Mouse (Mus musculus) layer of hippocampus, adult 18-20 months (tissue): ENCODE measurements around the gene Abhd10. TPM values are rescaled to one million over a fixed set of nuclear protein-coding genes. Genes with fewer than 3 reads are reported as not detected.

ENCODE experiments used
- DNase-seq, 2 experiments: peaks; one replicate each; pipeline ENCODE4 v3.0.0; 2022; ENCODE audit warnings: low spot score in 2 of 2
- long read RNA-seq: library from polyadenylated mRNA; stranded (forward); transcript quantifications from one replicate; pipeline ENCODE4 v2.0.0, GENCODE M21; 2021
- total RNA-seq, 2 experiments: library from RNA; stranded (reverse); gene quantifications; 2 replicates each; pipeline ENCODE4 v1.2.3; 2021

The Abhd10 gene
- total RNA-seq = 10 to 100 TPM; 18.0 to 20.5 TPM
- long read RNA-seq, transcript Abhd10-201 (5 exons, 2,848 nt) = major isoform, 15 of 26 reads
- long read RNA-seq, partial matches to known transcripts = 4 of 26 reads
- long read RNA-seq, other reads (novel, unspliced or antisense) = 5 of 26 reads

GRCm38 (mm10) chr16:45742615-45743476 is at the start of gene Abhd10:
Abhd10 (minus strand) TSS chr16:45742955.
- DNase-seq = peak; percentile 92 to 97

GRCm38 (mm10) chr16:45791286-45791685 is 48.5 kb upstream of the Abhd10 start:
- no peak for DNase-seq

- no peak for DNase-seq
Measured at GRCm38 (mm10) chr16:45789311-45789710, 46.6 kb upstream of the Abhd10 start.

GRCm38 (mm10) chr16:45787650-45788049 is 44.9 kb upstream of the Abhd10 start:
- DNase-seq = no peak

GRCm38 (mm10) chr16:45786639-45787038 is 43.9 kb upstream of the Abhd10 start:
- no peak for DNase-seq

GRCm38 (mm10) chr16:45780001-45780400 is 37.2 kb upstream of the Abhd10 start:
- DNase-seq = no peak

GRCm38 (mm10) chr16:45774813-45775212 is 32.1 kb upstream of the Abhd10 start:
- no peak for DNase-seq

GRCm38 (mm10) chr16:45770914-45771313 is 28.2 kb upstream of the Abhd10 start:
- DNase-seq = no peak

GRCm38 (mm10) chr16:45767853-45768640 is 25.3 kb upstream of the Abhd10 start:
- no peak for DNase-seq

GRCm38 (mm10) chr16:45767434-45767833 is 24.7 kb upstream of the Abhd10 start:
- no peak for DNase-seq

- DNase-seq = no peak
Measured at GRCm38 (mm10) chr16:45765801-45766494, 23.2 kb upstream of the Abhd10 start.

- no peak for DNase-seq
Measured at GRCm38 (mm10) chr16:45765102-45765501, 22.3 kb upstream of the Abhd10 start.

- DNase-seq = no peak
Measured at GRCm38 (mm10) chr16:45762859-45763505, 20.2 kb upstream of the Abhd10 start.

GRCm38 (mm10) chr16:45761425-45761824 is 18.7 kb upstream of the Abhd10 start:
- no peak for DNase-seq

- no peak for DNase-seq
Measured at GRCm38 (mm10) chr16:45758726-45759269, 16.0 kb upstream of the Abhd10 start.

- DNase-seq = no peak
Measured at GRCm38 (mm10) chr16:45757421-45758078, 14.8 kb upstream of the Abhd10 start.

GRCm38 (mm10) chr16:45756855-45757254 is 14.1 kb upstream of the Abhd10 start:
- peak in 1 of 2 experiments; percentile 77 for DNase-seq

GRCm38 (mm10) chr16:45743591-45744144 is 913 bp upstream of the Abhd10 start:
- no peak for DNase-seq

- no peak for DNase-seq
Measured at GRCm38 (mm10) chr16:45737880-45738279, 4.9 kb downstream of the Abhd10 start.

- no peak for DNase-seq
Measured at GRCm38 (mm10) chr16:45736724-45737123, 6.0 kb downstream of the Abhd10 start.
